Mouse (Mus musculus): ENCODE results near the gene Twnk. TPM values are rescaled to one million over a fixed set of nuclear protein-coding genes. Genes with fewer than 3 reads are reported as not detected.

Twnk gene
- total RNA-seq, 2 experiments from 2014 or later = 26.2 to 29.5 TPM

DNA sequence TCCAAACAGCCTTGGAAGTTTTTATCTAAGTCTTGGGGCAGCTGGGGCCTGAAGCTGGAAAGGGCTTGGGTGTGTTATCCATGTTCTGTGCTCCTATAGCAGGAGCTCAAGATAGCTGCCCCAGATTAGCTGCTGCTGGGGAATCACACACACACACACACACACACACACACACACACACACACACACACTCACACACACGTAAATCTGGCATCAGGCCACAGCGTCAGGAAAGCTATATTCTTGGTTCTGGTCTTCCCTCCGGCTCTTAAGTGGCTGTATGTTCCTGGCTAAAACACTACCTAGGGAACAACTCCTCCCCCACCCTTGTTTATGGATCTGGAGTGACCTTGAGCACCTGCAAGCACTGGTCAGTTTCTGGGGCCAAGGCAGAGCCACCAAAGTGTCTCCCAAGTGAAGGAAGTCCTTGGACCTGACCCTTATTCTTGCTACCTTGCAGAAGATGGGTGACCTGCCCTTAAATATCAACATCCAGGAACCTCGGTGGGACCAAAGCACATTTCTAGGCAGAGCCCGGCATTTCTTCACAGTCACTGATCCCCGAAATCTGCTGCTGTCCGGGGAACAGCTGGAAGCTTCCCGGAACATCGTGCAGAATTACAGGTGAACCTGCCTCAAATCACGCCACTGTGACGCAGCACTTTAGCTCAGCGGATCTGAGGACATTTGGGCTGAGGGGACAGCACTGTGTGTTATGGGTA is 43.3 kb downstream of the Twnk start:
- DNase-seq = no peak

DNA sequence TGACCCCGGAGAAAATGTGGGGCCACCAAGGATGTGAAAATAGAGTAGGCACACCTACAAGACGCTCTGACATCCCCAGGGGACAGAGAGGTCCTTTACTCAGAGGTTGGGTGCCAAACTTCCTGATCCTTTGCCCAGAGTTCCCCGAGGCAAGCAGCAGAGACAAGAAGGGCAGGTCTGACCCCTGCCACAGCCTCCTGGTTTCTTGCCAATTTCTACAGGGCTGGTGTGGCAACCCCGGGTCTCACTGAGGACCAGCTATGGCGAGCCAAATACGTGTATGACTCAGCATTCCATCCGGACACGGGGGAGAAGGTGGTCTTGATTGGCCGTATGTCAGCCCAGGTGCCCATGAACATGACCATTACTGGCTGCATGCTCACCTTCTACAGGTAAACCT is 44.1 kb downstream of the Twnk start:
- no peak for DNase-seq

DNA sequence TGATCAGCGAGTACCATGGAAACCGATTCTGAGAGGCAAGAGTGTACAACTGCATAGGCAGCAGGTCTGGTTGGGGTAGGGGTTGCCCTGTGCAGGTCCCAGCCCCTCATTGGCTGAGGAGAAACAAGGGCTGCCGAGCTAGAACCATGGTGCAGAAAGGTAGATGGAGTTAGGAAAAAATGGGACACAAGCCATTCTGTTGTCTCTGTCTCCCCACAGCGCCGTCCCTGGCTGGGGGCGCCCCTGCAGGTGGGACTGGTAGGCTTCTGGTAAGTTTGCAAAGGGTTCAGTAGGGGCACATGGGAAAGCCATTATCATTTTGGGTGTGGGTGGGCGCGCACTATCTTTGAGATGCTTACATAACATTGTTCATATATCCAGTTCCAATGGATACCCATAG is 48.0 kb downstream of the Twnk start:
- no peak for DNase-seq

DNA sequence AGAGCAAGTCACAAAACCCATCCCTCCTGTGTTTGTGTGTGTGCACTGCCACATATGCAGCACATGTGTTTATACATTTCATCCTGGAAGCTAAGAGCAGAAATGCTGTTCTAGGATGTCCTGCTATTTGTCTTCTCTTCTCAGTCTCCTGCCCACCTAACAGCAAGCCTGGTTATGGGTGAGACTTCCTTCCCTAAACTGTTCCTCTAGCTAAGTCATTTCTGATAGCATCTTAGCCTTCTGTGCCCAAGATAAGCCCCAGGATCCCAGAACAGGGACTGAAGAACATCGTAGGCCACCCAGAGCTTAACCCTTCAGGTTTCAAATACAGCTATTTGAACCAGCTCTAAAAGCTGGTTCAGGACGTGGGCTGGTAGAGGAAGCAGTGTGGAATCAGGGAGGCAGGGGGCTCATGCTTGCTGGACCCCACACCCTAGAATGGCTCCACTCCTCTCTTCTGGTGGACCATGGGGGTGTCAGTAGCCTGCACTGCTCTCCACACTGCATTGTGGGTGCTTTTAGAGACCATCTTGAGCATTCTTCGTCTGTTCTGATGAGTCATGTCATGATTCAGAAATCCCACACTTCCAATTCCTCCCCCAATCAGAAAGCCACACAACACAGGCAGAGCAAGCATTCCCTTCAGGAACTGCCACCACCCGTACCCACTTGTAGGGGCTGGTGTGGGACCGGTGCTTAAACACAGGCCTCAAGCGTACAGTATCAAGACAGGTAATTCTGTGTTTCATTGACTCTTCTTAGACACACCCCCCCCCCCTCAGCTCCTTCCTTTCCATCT is 49.6 kb downstream of the Twnk start:
- peak; percentile 33 for DNase-seq

DNA sequence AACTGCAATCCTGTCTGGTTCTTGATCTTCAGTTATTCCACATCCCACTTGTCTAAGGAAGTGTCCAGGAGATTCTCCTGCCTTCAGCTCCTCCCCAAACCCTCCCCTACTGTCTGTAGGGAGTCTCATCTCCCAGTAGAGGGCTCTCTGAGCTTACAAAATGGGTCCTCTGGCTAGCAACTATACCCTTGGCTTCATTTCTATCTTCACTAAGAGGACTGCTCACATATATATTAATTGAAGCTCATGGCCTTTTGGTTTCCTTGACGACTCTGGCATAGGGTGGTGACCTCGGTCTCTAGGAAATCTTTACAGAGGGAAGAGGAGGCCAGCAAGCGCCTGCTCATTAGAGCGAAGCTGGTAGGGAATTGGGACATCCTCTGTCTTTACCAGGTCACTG is 50.9 kb downstream of the Twnk start:
- DNase-seq = peak; percentile 53

DNA sequence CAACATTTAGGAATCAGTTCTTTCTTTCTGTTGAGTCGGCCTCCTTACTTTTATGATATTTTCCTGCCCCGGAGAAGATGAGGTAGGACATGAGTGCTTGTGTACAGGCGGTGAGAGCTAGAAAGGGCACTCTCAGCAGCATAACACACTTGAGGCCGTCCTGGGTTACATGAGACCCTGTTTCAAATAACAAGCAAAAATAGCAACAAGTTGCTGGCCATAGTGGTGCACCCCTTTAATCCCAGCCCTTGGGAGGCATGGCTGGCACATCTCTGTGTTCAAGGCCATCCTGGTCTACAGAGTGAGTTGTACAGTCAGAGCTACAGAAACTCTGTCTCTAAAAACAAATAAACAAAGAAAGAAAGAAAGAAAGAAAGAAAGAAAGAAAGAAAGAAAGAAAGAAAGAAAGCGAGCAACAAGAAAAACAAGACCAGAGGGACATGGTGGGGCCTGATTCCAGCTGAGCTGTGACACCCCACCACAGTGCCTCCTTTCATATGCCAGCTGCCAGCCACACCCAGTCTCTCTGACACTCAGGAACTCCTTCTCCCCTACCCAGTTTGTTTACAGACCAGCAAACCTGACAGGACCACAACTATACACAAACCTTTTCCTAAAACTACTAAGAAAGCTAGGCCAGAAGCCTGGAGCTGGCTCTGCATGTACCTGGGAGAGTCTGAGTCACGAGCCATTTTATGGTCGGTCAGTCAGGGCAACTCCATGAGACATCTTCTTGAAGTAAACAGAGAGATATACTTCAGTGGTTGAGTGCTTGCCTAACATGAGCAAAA is 51.6 kb downstream of the Twnk start:
- no peak for DNase-seq

DNA sequence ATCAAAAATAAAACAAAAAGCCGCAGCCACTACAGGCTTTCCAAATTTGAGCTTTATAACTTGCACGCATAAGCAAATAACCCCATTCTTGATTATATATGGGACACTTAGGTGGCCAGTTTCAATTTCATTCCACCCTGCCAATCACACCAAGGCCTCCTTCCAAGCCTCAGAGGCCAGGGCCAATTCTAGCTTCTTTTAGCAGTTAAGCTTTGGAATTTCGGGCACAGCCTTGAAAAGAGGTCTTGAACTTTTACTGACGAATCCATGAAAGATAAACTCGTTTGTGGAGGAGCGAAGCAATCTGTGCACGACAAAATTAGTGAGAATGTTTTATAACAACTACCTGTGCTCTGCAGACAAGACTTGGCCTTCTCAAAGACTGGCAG is 52.3 kb downstream of the Twnk start:
- peak; percentile 57 for DNase-seq

DNA sequence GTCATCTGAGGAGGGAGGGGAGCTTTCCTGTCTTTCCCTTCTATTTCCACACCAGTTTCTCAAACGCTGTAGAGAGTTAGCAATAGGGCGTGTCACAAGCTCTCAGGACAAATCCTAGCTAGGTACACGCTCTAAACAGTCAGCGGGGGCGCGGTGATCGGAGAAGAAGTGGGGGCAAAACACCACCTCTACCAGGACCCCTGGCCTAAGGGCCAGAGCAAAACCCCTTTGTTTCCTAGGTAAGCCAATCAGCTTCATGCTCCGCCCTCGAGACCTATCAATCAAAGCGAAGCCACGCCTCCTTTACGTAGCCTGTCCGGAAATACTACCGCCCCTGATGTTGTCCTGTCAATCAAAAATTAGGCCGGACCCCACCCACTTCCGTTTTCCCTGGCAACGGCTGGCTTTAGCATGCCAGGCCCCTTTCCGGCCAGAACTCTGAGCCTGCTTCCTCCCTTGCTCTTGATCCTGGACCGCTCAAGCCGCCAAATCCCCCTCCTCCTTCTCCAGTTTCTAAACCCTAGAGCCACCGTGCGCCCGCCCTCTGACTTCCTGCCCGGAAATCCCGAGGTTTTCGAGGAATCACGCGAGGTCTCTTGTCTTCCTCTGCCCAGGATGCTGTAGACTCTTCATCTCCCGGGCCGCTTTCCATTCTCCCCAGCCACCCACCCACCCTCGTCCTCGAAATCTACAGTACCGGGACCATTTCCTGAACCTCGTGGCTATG is 52.8 kb downstream of the Twnk start:
- peak; percentile 93 for DNase-seq

DNA sequence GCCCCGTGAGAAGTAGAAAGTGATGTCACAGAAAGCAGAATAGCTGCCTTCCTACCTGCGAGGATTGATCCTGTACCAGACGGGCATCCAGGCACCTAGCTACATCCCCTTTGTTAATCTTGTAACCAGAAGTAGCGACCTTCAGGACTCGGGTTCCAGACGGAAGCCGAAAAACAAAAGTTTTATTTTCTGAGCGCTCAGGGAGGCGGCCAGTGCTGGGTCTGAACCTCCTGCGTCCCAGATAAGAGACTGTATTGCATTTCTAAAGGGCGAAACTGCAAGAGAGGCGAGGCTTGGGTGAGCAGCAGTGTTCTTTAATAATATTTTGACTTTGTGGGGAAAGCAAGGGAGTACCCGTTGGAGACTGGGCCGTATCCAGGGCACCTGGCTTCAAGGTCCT is 53.4 kb downstream of the Twnk start:
- DNase-seq = peak; percentile 37

Other genes with a start within 250 kb of the Twnk start
- not detected for gene Pax2, start 249.6 kb upstream of the Twnk start, total RNA-seq (2021)
- gene Slf2, start 74.5 kb upstream of the Twnk start, total RNA-seq (2021) = 10 to 100 TPM; 22.6 to 31.5 TPM
- gene Sema4g, start 16.6 kb upstream of the Twnk start, total RNA-seq (2021) = 10 to 100 TPM; 18.3 to 26.3 TPM
- gene Mrpl43, start 779 bp downstream of the Twnk start, total RNA-seq (2021) = 10 to 100 TPM; 50.0 to 58.3 TPM
- gene Lzts2, start 8.8 kb downstream of the Twnk start, total RNA-seq (2021) = 10 to 100 TPM; 63.1 to 77.8 TPM
- gene Pdzd7, start 40.1 kb downstream of the Twnk start, total RNA-seq (2021) = under 1 TPM; 0.21 to 0.48 TPM
- gene Sfxn3, start 41.8 kb downstream of the Twnk start, total RNA-seq (2021) = 10 to 100 TPM; 39.3 to 51.5 TPM
- gene Kazald1, start 69.6 kb downstream of the Twnk start, total RNA-seq (2021) = 1 to 10 TPM; 8.2 to 9.2 TPM
- gene Tlx1, start 145.0 kb downstream of the Twnk start, total RNA-seq (2021) = under 1 TPM in 1 of 2 experiments, not detected in 1; 0.15 TPM
- gene Lbx1, start 230.1 kb downstream of the Twnk start, total RNA-seq (2021) = 1 to 10 TPM in 1 of 2 experiments, under 1 TPM in 1; 0.30 to 1.4 TPM

All from adrenal gland, postnatal 10 days (tissue).